8 mouse cellular contexts compared by ENCODE assay signal in the genomic region with DNA sequence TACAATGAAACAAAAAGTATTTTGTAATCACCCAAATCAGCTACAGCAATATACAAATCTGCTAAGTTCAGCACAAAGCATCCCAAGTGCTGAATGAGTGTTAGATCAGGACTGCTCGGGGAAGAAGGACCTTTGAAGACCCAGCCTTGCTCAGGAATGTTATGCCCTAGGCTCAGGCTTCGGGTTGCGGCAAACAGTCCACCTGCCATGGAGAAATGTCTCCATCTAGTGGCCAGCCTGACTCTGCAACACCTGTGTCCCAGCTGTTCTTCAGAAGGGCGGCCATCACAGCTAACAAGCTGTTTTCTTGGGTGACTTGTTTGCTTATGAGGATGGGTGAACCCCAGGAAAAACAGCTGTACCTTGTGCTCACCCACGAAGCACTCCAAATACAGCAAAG.
DNase-seq lines count a peak whose midpoint lies in the region; ATAC-seq and TF ChIP-seq lines count a peak whose summit lies in the region.

No protein-coding gene starts in this region.

- peak; percentile 93 for ATAC-seq in Patski
- peak; percentile 91 for ATAC-seq in hindbrain, embryonic 16.5 days

- POLR2A ChIA-PET in Patski (lab: Charles Lee) = interaction anchor here (1.1 kb wide), 2 partner anchors 28 to 320 kb away, joined by 3 read pairs; no protein-coding TSS in a partner anchor

- peaks cover 3% of the 10 kb centered on the region; the same call in 1 of the 2 replicates for H3K4me1 ChIP-seq in hindbrain, embryonic 16.5 days (ENCODE audit: control insufficient read depth, insufficient read depth, low read depth, low read length)
- H3K4me1 ChIP-seq in megakaryocyte, embryonic 14.5 days = peaks cover 13% of the 10 kb centered on the region

- 0% methylated on average over 5 of the region's 5 CpGs for WGBS in hindbrain, embryonic 16.5 days

- H3K4me3 ChIP-seq in hindbrain, embryonic 16.5 days (ENCODE audit: low read length) = no peak overlapping the region
- peak overlapping the region; percentile 10 for H3K4me3 ChIP-seq in megakaryocyte, embryonic 14.5 days (replicated peaks)

- CTCF ChIA-PET in Patski (lab: Charles Lee) = interaction anchor here (0.8 to 2.1 kb wide), 14 partner anchors 9 to 386 kb away, joined by 3 to 11 read pairs (median 5); no protein-coding TSS in a partner anchor

- H3K27ac ChIP-seq in hindbrain, embryonic 16.5 days (ENCODE audit: low read depth, low read length) = no peak overlapping the region

- H3K36me3 ChIP-seq in hindbrain, embryonic 16.5 days (ENCODE audit: control insufficient read depth, insufficient read depth, low read length) = no peaks in the 10 kb centered on the region
- no peaks in the 10 kb centered on the region for H3K36me3 ChIP-seq in megakaryocyte, embryonic 14.5 days (replicated peaks; ENCODE audit: low read length)

- DNase-seq in Patski (ENCODE audit: low read depth, low spot score) = no peak
- peak; percentile 88 to 89 for DNase-seq in cerebellum, postnatal 14 days
- DNase-seq in gastrocnemius, adult 18-20 months (ENCODE audit: low spot score) = peak; percentile 87
- DNase-seq in left cerebral cortex, adult 11 months (ENCODE audit: low spot score) = peak; percentile 74
- peak; percentile 81 to 85 for DNase-seq in right cerebral cortex, adult 2 months (ENCODE audit: low spot score in 2 of 2)
- peak; percentile 41 for DNase-seq in urinary bladder, adult 2 months (ENCODE audit: low spot score)

- peak; percentile 97 for TF ChIP-seq CTCF in Patski (IDR thresholded peaks at IDR 0.05)

- no peak overlapping the region for H3K9ac ChIP-seq in hindbrain, embryonic 16.5 days (ENCODE audit: low read depth, low read length)

- H3K4me2 ChIP-seq in hindbrain, embryonic 16.5 days (ENCODE audit: low read length) = no peak overlapping the region

- no peaks in the 10 kb centered on the region for H3K27me3 ChIP-seq in Patski
- H3K27me3 ChIP-seq in hindbrain, embryonic 16.5 days (replicated peaks; ENCODE audit: control insufficient read depth, insufficient read depth, low read length) = no peaks in the 10 kb centered on the region
- H3K27me3 ChIP-seq in megakaryocyte, embryonic 14.5 days (replicated peaks) = peaks cover 81% of the 10 kb centered on the region

- no peaks in the 10 kb centered on the region for H3K9me3 ChIP-seq in hindbrain, embryonic 16.5 days (ENCODE audit: control insufficient read depth, low read length)
- no peaks in the 10 kb centered on the region for H3K9me3 ChIP-seq in megakaryocyte, embryonic 14.5 days

- in situ Hi-C loops in Patski (cut with MboI; ENCODE audit: low pct_unique_long_range_greater_than_20kb) = no loop called here
